Mouse (Mus musculus) thymus, postnatal 4 days (tissue): Measurements from ENCODE around the gene Rbpms2.

Experiments used
- DNase-seq: peaks from one replicate; pipeline ENCODE4 v3.0.0; 2021

Gene Rbpms2

GRCm38 (mm10) chr9:65629025-65629766 is at the start of gene Rbpms2:
Gene Rbpms2 (plus strand): TSS chr9:65629648.
- peak; percentile 43 for DNase-seq

DNA sequence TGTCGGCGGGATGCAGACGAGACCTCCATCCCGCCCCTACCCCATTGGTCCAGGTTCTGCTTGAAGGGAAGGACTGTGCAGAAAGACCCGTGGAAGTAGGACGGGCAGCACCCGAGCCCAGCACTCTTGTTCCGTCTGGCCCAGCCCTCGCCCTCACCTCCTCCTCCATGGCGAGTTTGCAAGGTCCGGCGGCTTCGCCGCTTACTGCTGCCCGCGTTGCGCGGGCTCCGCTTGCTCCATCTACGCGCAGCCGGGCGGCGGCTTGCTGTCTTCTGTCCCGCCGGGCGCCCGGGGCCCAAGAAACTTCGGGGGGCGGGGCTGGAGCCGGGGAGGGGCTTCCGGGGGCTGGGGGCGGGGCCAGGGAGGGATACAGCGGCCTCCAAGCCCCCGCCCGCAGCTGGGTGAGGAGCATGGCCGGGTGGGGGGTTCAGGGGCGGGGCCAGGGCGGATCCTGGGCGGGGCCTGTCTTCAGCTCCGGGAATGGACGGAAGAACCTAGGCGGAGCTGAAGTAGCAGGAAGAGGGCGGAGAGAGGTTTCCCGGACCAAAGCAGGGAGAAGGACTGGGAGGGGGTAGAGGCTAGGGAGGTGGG is 49.6 kb upstream of the Rbpms2 start, which contains the start of gene Plekho2:
Gene Plekho2 (minus strand): TSS at position 260 of the 591 bp plus-strand sequence.
- peak; percentile 96 for DNase-seq

GRCm38 (mm10) chr9:65580401-65581256 is 48.8 kb upstream of the Rbpms2 start:
- DNase-seq: peak; percentile 89

DNA sequence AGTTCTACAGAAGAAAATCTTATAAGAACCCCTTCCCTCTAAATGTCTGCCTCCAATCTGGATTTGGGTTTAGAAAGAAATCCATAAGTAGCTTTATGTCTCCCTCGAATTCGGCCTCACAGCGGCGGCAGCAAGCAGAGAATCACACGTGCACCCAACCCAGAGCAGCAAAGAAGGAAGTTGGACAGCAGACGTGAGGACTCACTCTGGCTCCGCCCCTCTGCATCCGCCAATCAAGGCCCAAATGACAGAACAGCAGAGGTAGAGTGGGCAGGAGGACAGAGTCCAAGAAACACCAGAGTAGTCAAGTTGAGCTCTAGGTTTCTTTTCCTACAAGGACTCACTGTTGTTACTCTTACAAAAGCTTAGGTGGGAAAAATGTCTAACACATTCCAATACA is 46.4 kb upstream of the Rbpms2 start:
- DNase-seq: peak; percentile 66

DNA sequence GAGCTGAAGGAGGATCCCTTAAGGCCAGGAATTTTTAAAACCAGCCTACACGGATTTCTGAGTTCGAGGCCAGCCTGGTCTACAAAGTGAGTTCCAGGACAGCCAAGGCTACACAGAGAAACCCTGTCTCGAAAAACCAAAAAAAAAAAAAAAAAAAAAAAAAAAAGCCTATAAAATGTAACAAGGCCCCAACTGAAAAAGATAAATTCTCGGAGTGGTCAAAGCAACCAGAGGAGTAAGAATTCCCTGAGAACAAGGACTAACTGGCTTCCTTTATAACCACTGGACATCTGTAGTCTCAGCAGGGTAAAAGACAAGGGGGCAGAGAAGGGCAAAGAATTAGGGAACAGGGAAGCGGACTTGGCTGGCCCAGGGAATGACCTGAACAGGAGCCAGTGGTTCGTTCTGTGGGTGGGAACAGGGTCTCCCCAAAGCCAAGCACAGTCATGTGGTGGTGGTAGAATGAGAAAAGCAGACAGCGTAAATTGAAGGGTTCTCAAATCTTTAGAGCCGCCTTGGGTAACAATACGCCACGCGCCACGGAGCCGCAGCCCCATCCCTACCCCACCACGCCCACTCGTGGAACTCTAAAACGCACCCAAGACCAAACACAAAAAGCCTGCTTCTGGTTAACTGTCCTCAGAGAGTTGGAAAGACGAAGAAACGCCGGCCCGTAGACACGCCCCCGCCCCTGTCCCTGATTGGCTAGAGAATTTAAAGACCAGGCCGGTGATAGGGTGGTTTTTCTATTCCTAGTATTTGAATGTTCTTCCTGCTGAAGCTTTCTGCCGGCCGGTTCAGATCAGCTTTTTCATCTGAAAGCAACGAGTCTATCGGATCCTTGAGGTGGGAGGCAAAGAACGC is 42.8 kb upstream of the Rbpms2 start, which contains the start of gene Pif1:
Gene Pif1 (plus strand): TSS at position 755 of the 864 bp plus-strand sequence.
- peak; percentile 88 for DNase-seq

GRCm38 (mm10) chr9:65587270-65587572 is 42.2 kb upstream of the Rbpms2 start:
- DNase-seq: no peak

DNA sequence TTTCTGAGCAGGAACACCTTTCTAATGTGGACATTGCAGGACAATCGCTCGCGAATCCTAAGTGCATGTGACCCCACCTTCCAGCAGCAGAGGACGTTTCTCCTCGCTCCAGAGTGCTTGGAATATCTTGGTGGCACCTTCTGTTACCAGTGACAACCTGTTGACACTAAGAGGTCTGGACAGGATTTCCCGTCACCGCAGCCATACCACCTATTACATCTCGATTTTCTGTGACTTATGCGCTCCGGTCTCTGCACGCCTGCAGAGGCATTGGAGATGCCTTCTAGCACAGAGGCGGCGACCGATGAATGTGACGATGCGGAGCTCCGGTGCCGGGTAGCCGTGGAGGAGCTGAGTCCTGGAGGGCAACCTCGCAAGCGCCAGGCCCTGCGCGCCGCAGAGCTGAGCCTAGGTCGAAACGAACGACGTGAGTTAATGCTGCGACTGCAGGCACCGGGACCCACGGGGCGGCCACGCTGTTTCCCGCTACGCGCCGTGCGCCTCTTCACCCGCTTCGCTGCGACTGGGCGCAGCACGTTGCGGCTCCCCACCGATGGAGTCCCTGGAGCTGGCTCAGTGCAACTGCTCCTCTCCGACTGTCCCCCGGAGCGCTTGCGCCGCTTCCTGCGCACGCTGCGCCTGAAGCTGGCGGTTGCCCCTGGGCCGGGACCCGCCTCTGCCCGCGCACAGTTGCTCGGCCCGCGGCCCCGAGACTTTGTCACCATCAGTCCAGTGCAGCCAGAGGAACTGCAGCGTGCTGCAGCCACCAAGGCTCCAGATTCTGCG is 41.7 kb upstream of the Rbpms2 start:
- DNase-seq: peak; percentile 69

DNA sequence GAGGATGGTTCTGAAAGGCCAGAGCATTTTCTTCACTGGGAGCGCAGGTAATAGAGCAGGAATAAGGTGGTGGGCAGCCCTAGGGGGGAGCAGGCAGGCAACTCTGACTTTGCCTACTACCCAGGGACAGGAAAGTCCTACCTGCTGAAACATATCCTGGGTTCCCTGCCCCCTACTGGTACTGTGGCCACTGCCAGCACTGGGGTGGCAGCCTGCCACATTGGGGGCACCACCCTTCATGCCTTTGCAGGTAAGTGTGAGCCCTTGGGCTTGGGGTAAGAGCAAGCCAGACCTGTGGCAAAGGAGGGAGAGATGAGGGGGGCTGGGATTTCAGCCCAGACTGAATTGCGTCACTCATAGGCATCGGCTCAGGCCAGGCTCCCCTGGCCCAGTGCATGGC is 40.4 kb upstream of the Rbpms2 start:
- peak; percentile 31 for DNase-seq

DNA sequence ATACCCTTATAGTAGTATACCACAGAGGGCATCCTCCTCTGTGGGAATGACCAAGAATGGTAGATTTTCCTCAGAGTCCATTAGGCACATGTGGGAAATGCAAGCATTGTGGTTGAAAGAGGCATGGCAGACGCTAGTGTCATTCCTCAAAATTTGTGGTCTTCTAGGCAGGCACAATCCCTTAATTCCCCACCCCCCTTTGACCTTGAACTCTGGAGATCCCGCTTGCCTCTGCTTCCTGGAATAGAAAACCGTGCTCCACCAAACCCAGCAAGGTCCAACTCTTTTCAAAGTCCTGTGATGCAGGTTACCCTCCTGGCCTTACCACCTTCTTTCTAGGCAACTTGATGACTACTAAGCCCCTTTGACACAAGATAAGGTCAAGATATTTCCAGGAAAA is 36.7 kb upstream of the Rbpms2 start:
- no peak for DNase-seq

- no peak for DNase-seq
Measured at GRCm38 (mm10) chr9:65593596-65593995, 35.9 kb upstream of the Rbpms2 start.

GRCm38 (mm10) chr9:65598765-65599249 is 30.6 kb upstream of the Rbpms2 start:
- peak; percentile 72 for DNase-seq

DNA sequence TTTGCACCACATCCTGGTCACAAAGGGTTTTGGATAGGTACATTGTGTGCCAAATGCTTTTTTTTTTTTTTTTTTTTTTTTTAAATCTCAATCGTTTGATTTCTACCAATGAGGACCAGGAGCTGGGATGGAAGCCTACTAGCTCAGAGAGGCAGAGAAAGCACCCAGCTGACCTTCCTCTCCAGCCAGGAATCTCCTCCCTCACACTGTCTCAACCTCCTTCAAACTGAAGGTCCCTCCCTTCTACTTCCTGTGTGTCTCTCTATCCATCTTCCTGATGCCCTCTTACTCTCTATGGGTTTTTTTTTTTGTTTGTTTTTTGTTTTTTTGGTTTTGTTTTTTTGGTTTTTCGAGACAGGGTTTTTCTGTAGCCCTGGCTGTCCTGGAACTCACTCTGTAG is 28.5 kb upstream of the Rbpms2 start:
- no peak for DNase-seq

- no peak for DNase-seq
Measured at GRCm38 (mm10) chr9:65603401-65604102, 25.9 kb upstream of the Rbpms2 start.

DNA sequence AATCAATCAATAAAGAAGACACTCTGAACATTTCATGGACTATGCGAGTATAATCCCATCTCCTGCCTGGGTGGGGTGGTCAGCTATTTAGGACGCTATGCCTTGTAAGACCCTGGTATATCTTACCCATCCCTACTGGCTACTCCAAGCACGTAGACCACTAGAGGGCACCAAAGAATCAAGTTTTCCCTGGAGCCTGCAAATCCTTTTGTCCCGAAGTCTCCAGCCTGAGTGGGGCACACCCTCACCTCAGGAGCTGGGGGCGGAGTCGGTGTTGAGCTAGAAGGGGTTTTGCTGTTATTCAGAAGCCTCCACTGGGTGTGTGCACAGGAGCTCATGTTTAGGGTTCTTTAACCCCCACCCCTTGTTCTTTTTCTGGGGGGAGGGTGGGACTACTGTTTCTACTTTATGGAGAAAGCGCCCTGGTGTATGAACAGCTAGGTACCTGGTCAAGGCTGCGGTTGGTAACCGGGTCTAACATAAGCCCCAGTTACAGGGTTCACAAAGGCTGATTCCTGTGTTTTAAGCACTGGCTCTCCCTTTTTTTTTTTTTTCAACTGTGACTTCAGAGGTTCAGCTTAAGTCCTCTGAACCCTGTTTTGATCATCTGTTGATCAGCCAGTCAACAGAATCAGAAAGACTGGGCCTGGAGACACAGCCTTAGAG is 23.8 kb upstream of the Rbpms2 start:
- DNase-seq: peak; percentile 69

DNA sequence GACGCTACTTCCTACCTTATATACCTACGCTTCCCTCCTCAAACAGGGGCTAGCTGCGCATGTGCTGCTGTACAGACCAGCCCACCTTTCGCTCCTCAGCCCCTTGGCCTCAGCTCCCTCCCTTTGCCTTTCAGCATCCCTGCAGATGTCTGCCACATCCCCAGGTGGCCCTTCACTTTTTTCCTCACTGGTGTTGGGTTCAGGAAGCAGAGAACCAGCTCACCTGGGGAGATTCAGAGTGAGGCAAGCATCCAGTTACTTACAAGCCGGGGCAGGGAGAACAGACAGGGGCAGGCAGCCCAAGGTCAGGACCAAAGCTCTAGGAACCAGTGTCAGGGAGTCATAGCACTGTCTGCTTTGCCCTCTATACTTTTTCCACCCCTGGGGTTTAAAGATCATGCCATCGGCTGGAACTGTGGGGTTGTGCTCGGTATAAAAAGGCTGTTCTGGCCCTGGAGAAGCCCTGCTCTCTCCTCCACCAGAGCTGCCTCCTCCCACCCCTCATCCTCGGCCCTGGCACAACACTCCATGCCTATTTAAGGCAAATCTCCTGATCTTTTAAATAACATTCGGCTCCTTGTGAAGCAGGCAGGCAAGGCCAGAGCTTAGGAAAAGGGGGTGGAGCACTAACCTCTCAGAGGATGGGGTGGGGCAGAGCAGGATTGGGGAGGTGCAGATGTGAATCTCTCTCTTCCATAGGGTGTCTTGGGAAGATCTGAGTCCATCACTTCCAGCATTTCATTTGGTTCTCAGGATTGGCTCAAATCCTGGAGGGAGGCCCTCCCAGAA is 22.9 kb upstream of the Rbpms2 start:
- no peak for DNase-seq

GRCm38 (mm10) chr9:65607120-65607519 is 22.3 kb upstream of the Rbpms2 start:
- no peak for DNase-seq

GRCm38 (mm10) chr9:65611969-65612486 is 17.4 kb upstream of the Rbpms2 start:
- DNase-seq: no peak

DNA sequence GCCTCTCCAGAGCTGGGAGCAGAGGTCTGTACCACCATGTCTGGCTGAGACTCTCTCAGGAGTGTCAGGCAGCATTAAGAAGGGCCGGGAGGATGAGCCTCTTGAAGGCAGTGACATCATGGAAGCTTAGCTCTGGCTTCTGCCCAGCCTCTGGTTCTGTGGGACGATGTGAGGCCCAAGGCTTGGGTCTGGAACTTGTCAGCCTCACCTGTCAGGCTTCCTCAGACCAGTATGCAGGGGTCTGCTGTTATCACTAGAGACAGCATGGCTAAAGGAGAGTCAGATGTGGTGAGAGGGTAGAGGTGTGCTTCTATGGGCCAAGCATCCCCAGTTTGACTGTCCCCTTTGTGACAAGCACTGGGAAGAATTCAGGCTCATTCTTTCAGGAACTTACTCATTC is 16.4 kb upstream of the Rbpms2 start:
- DNase-seq: no peak

- no peak for DNase-seq
Measured at GRCm38 (mm10) chr9:65619311-65619710, 10.1 kb upstream of the Rbpms2 start.
